Comparison of ENCODE assay signal across 13 mouse cellular contexts in genomic region chr19:31284581-31284980, GRCm38 (mm10).
DNase-seq lines count a peak whose midpoint lies in the region; ATAC-seq lines count a peak whose summit lies in the region.
"Had no signal": no experiment of that assay in that cellular context is flagged by ENCODE, and none has a peak within 500 bp of the region (broad histone marks: within the 10 kb centered on the region; RNA-seq: fewer than 3 reads in every experiment).

No protein-coding gene starts in this region.

- H3K27ac ChIP-seq in hindbrain, embryonic 16.5 days (ENCODE audit: low read depth, low read length) = no peak overlapping the region
- no peak overlapping the region for H3K27ac ChIP-seq in hindbrain, embryonic 13.5 days
- 0 out of 2 replicates have a peak overlapping the region, but pooled peaks have one; percentile 9 for H3K27ac ChIP-seq in neural tube, embryonic 15.5 days (replicated peaks)
- H3K27ac ChIP-seq in forebrain, embryonic 16.5 days (ENCODE audit: low read length) = no peak overlapping the region
- H3K27ac ChIP-seq: embryonic facial prominence, embryonic 15.5 days; heart, embryonic 13.5 days had no signal

- H3K9ac ChIP-seq in hindbrain, embryonic 16.5 days (ENCODE audit: low read depth, low read length) = no peak overlapping the region
- H3K9ac ChIP-seq in hindbrain, embryonic 13.5 days = no peak overlapping the region
- no peak overlapping the region for H3K9ac ChIP-seq in neural tube, embryonic 15.5 days (replicated peaks)
- H3K9ac ChIP-seq in forebrain, embryonic 16.5 days (replicated peaks; ENCODE audit: low read depth, low read length) = no peak overlapping the region
- H3K9ac ChIP-seq: embryonic facial prominence, embryonic 15.5 days; heart, embryonic 13.5 days had no signal

- H3K9me3 ChIP-seq in hindbrain, embryonic 16.5 days (ENCODE audit: control insufficient read depth, low read length) = no peaks in the 10 kb centered on the region
- no peaks in the 10 kb centered on the region for H3K9me3 ChIP-seq in hindbrain, embryonic 13.5 days
- H3K9me3 ChIP-seq in neural tube, embryonic 15.5 days (replicated peaks) = no peaks in the 10 kb centered on the region
- no peaks in the 10 kb centered on the region for H3K9me3 ChIP-seq in forebrain, embryonic 16.5 days (ENCODE audit: control insufficient read depth, low read length)
- H3K9me3 ChIP-seq: embryonic facial prominence, embryonic 15.5 days; heart, embryonic 13.5 days had no signal

- no peaks in the 10 kb centered on the region for H3K27me3 ChIP-seq in hindbrain, embryonic 16.5 days (replicated peaks; ENCODE audit: control insufficient read depth, insufficient read depth, low read length)
- H3K27me3 ChIP-seq in hindbrain, embryonic 13.5 days = no peaks in the 10 kb centered on the region
- H3K27me3 ChIP-seq in neural tube, embryonic 15.5 days (replicated peaks) = no peaks in the 10 kb centered on the region
- H3K27me3 ChIP-seq in forebrain, embryonic 16.5 days (replicated peaks; ENCODE audit: control insufficient read depth, insufficient read depth, low read length) = no peaks in the 10 kb centered on the region
- H3K27me3 ChIP-seq: embryonic facial prominence, embryonic 15.5 days; heart, embryonic 13.5 days had no signal

- H3K4me2 ChIP-seq in hindbrain, embryonic 16.5 days (ENCODE audit: low read length) = no peak overlapping the region
- no peak overlapping the region for H3K4me2 ChIP-seq in hindbrain, embryonic 13.5 days
- H3K4me2 ChIP-seq in neural tube, embryonic 15.5 days = no peak overlapping the region
- no peak overlapping the region for H3K4me2 ChIP-seq in forebrain, embryonic 16.5 days (ENCODE audit: low read length)
- H3K4me2 ChIP-seq: embryonic facial prominence, embryonic 15.5 days; heart, embryonic 13.5 days had no signal

- DNase-seq in neural tube, embryonic 10.5 days (ENCODE audit: extremely low spot score, low spot score) = no peak
- peak; percentile 1 for DNase-seq in yolk sac, embryonic 10.5 days (ENCODE audit: low spot score)
- no peak for DNase-seq in heart, adult 11 months
- no peak for DNase-seq in ovary, postnatal 14 days (ENCODE audit: low spot score)
- DNase-seq: cerebellum, adult 8-10 months; gastrocnemius, postnatal 14 days; kidney, postnatal 14 days had no signal

- ATAC-seq in hindbrain, embryonic 16.5 days = peak; percentile 48; the same call in 1 of the 2 replicates
- no peak for ATAC-seq in hindbrain, embryonic 13.5 days (ENCODE audit: low FRiP score)
- no peak for ATAC-seq in neural tube, embryonic 15.5 days (ENCODE audit: low FRiP score)
- peak; percentile 72 for ATAC-seq in forebrain, embryonic 16.5 days

- no peaks in the 10 kb centered on the region for H3K36me3 ChIP-seq in hindbrain, embryonic 16.5 days (ENCODE audit: control insufficient read depth, insufficient read depth, low read length)
- H3K36me3 ChIP-seq in hindbrain, embryonic 13.5 days = no peaks in the 10 kb centered on the region
- no peaks in the 10 kb centered on the region for H3K36me3 ChIP-seq in neural tube, embryonic 15.5 days
- H3K36me3 ChIP-seq in forebrain, embryonic 16.5 days (ENCODE audit: control insufficient read depth, insufficient read depth) = no peaks in the 10 kb centered on the region
- H3K36me3 ChIP-seq: embryonic facial prominence, embryonic 15.5 days; heart, embryonic 13.5 days had no signal

- H3K4me3 ChIP-seq in hindbrain, embryonic 16.5 days (ENCODE audit: low read length) = no peak overlapping the region
- no peak overlapping the region for H3K4me3 ChIP-seq in hindbrain, embryonic 13.5 days
- no peak overlapping the region for H3K4me3 ChIP-seq in neural tube, embryonic 15.5 days (replicated peaks)
- H3K4me3 ChIP-seq in forebrain, embryonic 16.5 days (replicated peaks; ENCODE audit: low read length) = no peak overlapping the region
- H3K4me3 ChIP-seq: embryonic facial prominence, embryonic 15.5 days; heart, embryonic 13.5 days had no signal

- 43% methylated on average over 3 of the region's 3 CpGs for WGBS in hindbrain, embryonic 16.5 days
- 63% methylated on average over 3 of the region's 3 CpGs for WGBS in hindbrain, embryonic 13.5 days
- 55% methylated on average over 3 of the region's 3 CpGs for WGBS in neural tube, embryonic 15.5 days
- 7% methylated on average over 3 of the region's 3 CpGs for WGBS in forebrain, embryonic 16.5 days

- no peaks in the 10 kb centered on the region for H3K4me1 ChIP-seq in hindbrain, embryonic 16.5 days (ENCODE audit: control insufficient read depth, insufficient read depth, low read depth, low read length)
- peaks cover 4% of the 10 kb centered on the region for H3K4me1 ChIP-seq in hindbrain, embryonic 13.5 days (replicated peaks)
- H3K4me1 ChIP-seq in neural tube, embryonic 15.5 days = peaks cover 8% of the 10 kb centered on the region; the same call in 1 of the 2 replicates
- H3K4me1 ChIP-seq in forebrain, embryonic 16.5 days (replicated peaks; ENCODE audit: control insufficient read depth, insufficient read depth, low read length) = peaks cover 10% of the 10 kb centered on the region
- H3K4me1 ChIP-seq: embryonic facial prominence, embryonic 15.5 days had no signal

Comparison
In these comparisons a context has a peak if more than half of its experiments do, and no peak if none do; other contexts are left out.
1. ATAC-seq: peak in hindbrain, embryonic 16.5 days (single experiment) and forebrain, embryonic 16.5 days (single experiment); none in hindbrain, embryonic 13.5 days (single experiment) and neural tube, embryonic 15.5 days (single experiment).